In genomic region chr5:123060706-123061401, GRCm38 (mm10) we compare ENCODE assay signal across 12 mouse cellular contexts. TPM values are rescaled to one million over a fixed set of nuclear protein-coding genes. Genes with fewer than 3 reads are reported as not detected.
A peak's percentile ranks its signal among the peaks of the same experiment; 100 is the strongest.
DNase-seq lines count a peak whose midpoint lies in the region; ATAC-seq lines count a peak whose summit lies in the region.
"Had no signal": no experiment of that assay in that cellular context is flagged by ENCODE, and none has a peak within 500 bp of the region (broad histone marks: within the 10 kb centered on the region; RNA-seq: fewer than 3 reads in every experiment).

No protein-coding gene starts in this region.

- ATAC-seq in liver, embryonic 15.5 days (ENCODE audit: insufficient read depth): no peak
- no peak for ATAC-seq in liver, embryonic 11.5 days (replicated peaks; ENCODE audit: low FRiP score)
- ATAC-seq in embryonic facial prominence, embryonic 15.5 days (ENCODE audit: insufficient number of reproducible peaks, low FRiP score, low TSS enrichment, low read depth): no peak
- no peak for ATAC-seq in intestine, embryonic 16.5 days
- ATAC-seq in stomach, embryonic 14.5 days (ENCODE audit: insufficient number of reproducible peaks, insufficient read depth, low FRiP score, low read depth): no peak

- H3K36me3 ChIP-seq in liver, embryonic 15.5 days (replicated peaks): no peaks in the 10 kb centered on the region
- no peaks in the 10 kb centered on the region for H3K36me3 ChIP-seq in liver, embryonic 11.5 days (ENCODE audit: control insufficient read depth, insufficient read depth, low read length)
- H3K36me3 ChIP-seq in embryonic facial prominence, embryonic 15.5 days: no peaks in the 10 kb centered on the region
- no peaks in the 10 kb centered on the region for H3K36me3 ChIP-seq in intestine, embryonic 16.5 days (ENCODE audit: control insufficient read depth, insufficient read depth, low read length)
- H3K36me3 ChIP-seq in stomach, embryonic 14.5 days (ENCODE audit: control insufficient read depth, insufficient read depth, low read length): no peaks in the 10 kb centered on the region

- no peak overlapping the region for H3K4me3 ChIP-seq in liver, embryonic 15.5 days (replicated peaks)
- H3K4me3 ChIP-seq in liver, embryonic 11.5 days (ENCODE audit: low read depth, low read length): no peak overlapping the region
- no peak overlapping the region for H3K4me3 ChIP-seq in embryonic facial prominence, embryonic 15.5 days (replicated peaks)
- no peak overlapping the region for H3K4me3 ChIP-seq in intestine, embryonic 16.5 days (ENCODE audit: low read length)
- H3K4me3 ChIP-seq in stomach, embryonic 14.5 days (ENCODE audit: low read depth, low read length): no peak overlapping the region

- H3K4me2 ChIP-seq in liver, embryonic 15.5 days: no peak overlapping the region
- H3K4me2 ChIP-seq in liver, embryonic 11.5 days: no peak overlapping the region
- H3K4me2 ChIP-seq in embryonic facial prominence, embryonic 15.5 days (replicated peaks): no peak overlapping the region
- H3K4me2 ChIP-seq in intestine, embryonic 16.5 days (ENCODE audit: low read depth, low read length): no peak overlapping the region
- H3K4me2 ChIP-seq in stomach, embryonic 14.5 days (replicated peaks; ENCODE audit: low read depth, low read length): no peak overlapping the region

- peaks cover 39% of the 10 kb centered on the region for H3K4me1 ChIP-seq in liver, embryonic 15.5 days (replicated peaks)
- H3K4me1 ChIP-seq in liver, embryonic 11.5 days (replicated peaks; ENCODE audit: control insufficient read depth, insufficient read depth, low read length): peaks cover 11% of the 10 kb centered on the region
- H3K4me1 ChIP-seq in embryonic facial prominence, embryonic 15.5 days: peaks cover 13% of the 10 kb centered on the region
- peaks cover 8% of the 10 kb centered on the region for H3K4me1 ChIP-seq in intestine, embryonic 16.5 days (ENCODE audit: control insufficient read depth, insufficient read depth, low read length)
- H3K4me1 ChIP-seq in stomach, embryonic 14.5 days (ENCODE audit: control insufficient read depth, insufficient read depth, low read length): 0 out of 2 replicates have a peak, but pooled peaks cover 9% of the 10 kb centered on the region

- no peak for DNase-seq in liver, embryonic 11.5 days (ENCODE audit: low spot score)
- DNase-seq in layer of hippocampus, postnatal 25 days (ENCODE audit: extremely low spot score in 1 of 2, low spot score in 1 of 2): no peak
- DNase-seq in adrenal gland, postnatal 36 days: no peak
- DNase-seq in thymus, postnatal 0 days (ENCODE audit: low spot score): no peak

- 0 out of 2 replicates have a peak overlapping the region, but pooled peaks have one; percentile 24 for H3K27ac ChIP-seq in liver, embryonic 15.5 days (replicated peaks)
- H3K27ac ChIP-seq in liver, embryonic 11.5 days (ENCODE audit: low read depth, low read length): no peak overlapping the region
- 0 out of 2 replicates have a peak overlapping the region, but pooled peaks have one; percentile 2 for H3K27ac ChIP-seq in embryonic facial prominence, embryonic 15.5 days (replicated peaks)
- peak overlapping the region; percentile 29 for H3K27ac ChIP-seq in intestine, embryonic 16.5 days (ENCODE audit: low read length)
- peak overlapping the region; percentile 71 for H3K27ac ChIP-seq in stomach, embryonic 14.5 days (ENCODE audit: low read length)
- H3K27ac ChIP-seq: macrophage had no signal

- H3K27me3 ChIP-seq in liver, embryonic 15.5 days: no peaks in the 10 kb centered on the region
- no peaks in the 10 kb centered on the region for H3K27me3 ChIP-seq in liver, embryonic 11.5 days (replicated peaks; ENCODE audit: control insufficient read depth, insufficient read depth, low read length)
- no peaks in the 10 kb centered on the region for H3K27me3 ChIP-seq in embryonic facial prominence, embryonic 15.5 days
- H3K27me3 ChIP-seq in intestine, embryonic 16.5 days (replicated peaks; ENCODE audit: control insufficient read depth, insufficient read depth, low read length): no peaks in the 10 kb centered on the region
- no peaks in the 10 kb centered on the region for H3K27me3 ChIP-seq in stomach, embryonic 14.5 days (ENCODE audit: control insufficient read depth, insufficient read depth, low read length)

- 70% methylated on average over 9 of the region's 9 CpGs for WGBS in liver, embryonic 15.5 days (ENCODE audit: insufficient replicate concordance)
- 77% methylated on average over 9 of the region's 9 CpGs for WGBS in liver, embryonic 11.5 days
- WGBS in embryonic facial prominence, embryonic 15.5 days: 48% methylated on average over 9 of the region's 9 CpGs
- WGBS in intestine, embryonic 16.5 days: 54% methylated on average over 9 of the region's 9 CpGs
- 51% methylated on average over 9 of the region's 9 CpGs for WGBS in stomach, embryonic 14.5 days

- H3K9me3 ChIP-seq in liver, embryonic 15.5 days (replicated peaks): no peaks in the 10 kb centered on the region
- no peaks in the 10 kb centered on the region for H3K9me3 ChIP-seq in liver, embryonic 11.5 days (ENCODE audit: control insufficient read depth, low read length)
- H3K9me3 ChIP-seq in embryonic facial prominence, embryonic 15.5 days (replicated peaks): no peaks in the 10 kb centered on the region
- H3K9me3 ChIP-seq in intestine, embryonic 16.5 days (ENCODE audit: control insufficient read depth, low read length): no peaks in the 10 kb centered on the region
- H3K9me3 ChIP-seq in stomach, embryonic 14.5 days (ENCODE audit: control insufficient read depth, low read depth, low read length): no peaks in the 10 kb centered on the region

- H3K9ac ChIP-seq in liver, embryonic 15.5 days: no peak overlapping the region
- H3K9ac ChIP-seq in liver, embryonic 11.5 days (ENCODE audit: low read depth, low read length): no peak overlapping the region
- H3K9ac ChIP-seq in embryonic facial prominence, embryonic 15.5 days: no peak overlapping the region
- H3K9ac ChIP-seq in intestine, embryonic 16.5 days (ENCODE audit: low read depth, low read length): no peak overlapping the region
- H3K9ac ChIP-seq in stomach, embryonic 14.5 days (replicated peaks; ENCODE audit: low read depth, low read length): no peak overlapping the region

RNA-seq across cellular contexts. Expression of gene Tmem120b, which starts 7.4 kb away (rescaled TPM):
- polyA plus RNA-seq in liver, embryonic 15.5 days (2015; fragmentation: Nextera tagmentation; extraction: Ambion mirVana): 25.8 and 27.0 TPM in 2 replicates
- polyA plus RNA-seq in liver, embryonic 11.5 days (2014; fragmentation: Nextera tagmentation; extraction: Ambion mirVana): 24.3 and 24.8 TPM in 2 replicates
- 19.4 and 21.2 TPM in 2 replicates for polyA plus RNA-seq in embryonic facial prominence, embryonic 15.5 days (2015; fragmentation: Nextera tagmentation; extraction: Ambion mirVana)
- polyA plus RNA-seq in intestine, embryonic 16.5 days (2015; fragmentation: Nextera tagmentation; extraction: Ambion mirVana): 10.4 and 10.9 TPM in 2 replicates
- 9.0 and 9.3 TPM in 2 replicates for polyA plus RNA-seq in stomach, embryonic 14.5 days (2014; fragmentation: Nextera tagmentation; extraction: Ambion mirVana)
- total RNA-seq in layer of hippocampus, postnatal 25 days (2021): 10 to 100 TPM; 13.8 to 18.4 TPM
- total RNA-seq in adrenal gland, postnatal 36 days (2021): 10 to 100 TPM; 27.0 to 48.7 TPM
- 33.2 and 35.9 TPM in 2 replicates for polyA plus RNA-seq in thymus, postnatal 0 days (2015; fragmentation: Nextera tagmentation; extraction: Ambion mirVana)

RNA-seq across cellular contexts. Expression of gene Morn3, which starts 14.0 kb away (rescaled TPM):
- polyA plus RNA-seq in liver, embryonic 15.5 days (2015; fragmentation: Nextera tagmentation; extraction: Ambion mirVana): not detected in 2 replicates
- not detected in 2 replicates for polyA plus RNA-seq in liver, embryonic 11.5 days (2014; fragmentation: Nextera tagmentation; extraction: Ambion mirVana)
- polyA plus RNA-seq in embryonic facial prominence, embryonic 15.5 days (2015; fragmentation: Nextera tagmentation; extraction: Ambion mirVana): 4.7 and 11.2 TPM in 2 replicates
- polyA plus RNA-seq in intestine, embryonic 16.5 days (2015; fragmentation: Nextera tagmentation; extraction: Ambion mirVana): 0.57 TPM in 1 of 2 replicates, not detected in the other
- polyA plus RNA-seq in stomach, embryonic 14.5 days (2014; fragmentation: Nextera tagmentation; extraction: Ambion mirVana): not detected in 2 replicates
- total RNA-seq in layer of hippocampus, postnatal 25 days (2021): 1 to 10 TPM in 1 of 2 experiments, not detected in 1; 1.5 TPM
- not detected for total RNA-seq in adrenal gland, postnatal 36 days (2021)
- 0.58 and 0.60 TPM in 2 replicates for polyA plus RNA-seq in thymus, postnatal 0 days (2015; fragmentation: Nextera tagmentation; extraction: Ambion mirVana)
- total RNA-seq: layer of hippocampus, adult 8-10 months had no signal
- polyA plus RNA-seq: macrophage; neural tube, embryonic 11.5 days; spleen, adult 2 months had no signal

RNA-seq across cellular contexts. Expression of gene Orai1, which starts 46.0 kb away (rescaled TPM):
- polyA plus RNA-seq in liver, embryonic 15.5 days (2015; fragmentation: Nextera tagmentation; extraction: Ambion mirVana): 7.8 and 8.3 TPM in 2 replicates
- 8.6 and 9.6 TPM in 2 replicates for polyA plus RNA-seq in liver, embryonic 11.5 days (2014; fragmentation: Nextera tagmentation; extraction: Ambion mirVana)
- polyA plus RNA-seq in embryonic facial prominence, embryonic 15.5 days (2015; fragmentation: Nextera tagmentation; extraction: Ambion mirVana): 16.8 and 17.3 TPM in 2 replicates
- polyA plus RNA-seq in intestine, embryonic 16.5 days (2015; fragmentation: Nextera tagmentation; extraction: Ambion mirVana): 20.1 and 21.9 TPM in 2 replicates
- 17.8 and 20.5 TPM in 2 replicates for polyA plus RNA-seq in stomach, embryonic 14.5 days (2014; fragmentation: Nextera tagmentation; extraction: Ambion mirVana)
- 10 to 100 TPM; 11.0 to 11.7 TPM for total RNA-seq in layer of hippocampus, postnatal 25 days (2021)
- total RNA-seq in adrenal gland, postnatal 36 days (2021): 10 to 100 TPM in 1 of 2 experiments, 1 to 10 TPM in 1; 9.2 to 12.3 TPM
- polyA plus RNA-seq in thymus, postnatal 0 days (2015; fragmentation: Nextera tagmentation; extraction: Ambion mirVana): 16.1 and 17.3 TPM in 2 replicates
